Mouse (Mus musculus) neutrophil, adult 65 days (primary cell): Measurements from ENCODE around the gene Ifna7. TPM values are rescaled to one million over a fixed set of nuclear protein-coding genes. Genes with fewer than 3 reads are reported as not detected.

Experiments used
- total RNA-seq: library from RNA; stranded (reverse); gene quantifications from 2 replicates; pipeline ENCODE4 v1.2.4, GENCODE M21; 2023

The Ifna7 gene
- total RNA-seq, result not detected in 2 replicates

DNA sequence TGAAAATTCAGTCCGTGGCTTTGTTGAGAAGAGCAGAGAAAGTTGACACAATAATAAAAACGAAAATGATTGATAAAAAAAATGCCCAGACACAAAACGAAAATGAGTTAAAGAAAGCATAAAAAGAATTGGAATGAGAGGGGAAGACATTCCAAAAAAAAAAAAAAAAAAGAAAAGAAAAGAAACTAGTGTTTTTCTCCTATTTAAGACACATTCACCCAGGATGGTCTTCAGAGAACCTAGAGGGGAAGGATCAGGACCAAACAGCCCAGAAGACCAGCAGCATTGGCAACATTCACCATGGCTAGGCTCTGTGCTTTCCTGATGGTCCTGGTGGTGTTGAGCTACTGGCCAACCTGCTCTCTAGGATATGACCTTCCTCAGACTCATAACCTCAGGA is at the start of gene Ifna7:
Ifna7 (plus strand) TSS at position 301 of the 400 bp plus-strand sequence.

DNA sequence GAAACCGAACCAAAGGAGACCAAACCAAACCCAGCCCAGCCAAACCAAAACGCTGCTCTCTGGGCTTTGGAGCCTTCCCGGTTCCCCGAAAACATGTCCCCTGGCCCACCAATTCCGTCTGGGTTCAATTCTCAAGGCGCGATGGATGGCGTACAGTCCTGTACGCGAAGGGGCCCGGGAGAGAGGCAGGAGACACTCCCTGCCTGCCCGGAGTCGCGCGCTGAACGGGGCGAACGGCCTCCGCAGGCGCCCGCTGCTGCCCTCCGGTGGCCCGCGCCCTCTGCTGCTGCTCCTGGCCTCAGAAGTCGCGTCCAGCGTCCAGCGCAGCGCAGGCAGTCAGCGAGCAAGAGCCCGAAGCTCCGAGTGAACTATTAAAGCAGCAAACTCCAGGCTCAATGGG is 42.5 kb upstream of the Ifna7 start, which contains the start of gene Gm13290:
Gm13290 (plus strand) TSS at position 301 of the 400 bp plus-strand sequence.

DNA sequence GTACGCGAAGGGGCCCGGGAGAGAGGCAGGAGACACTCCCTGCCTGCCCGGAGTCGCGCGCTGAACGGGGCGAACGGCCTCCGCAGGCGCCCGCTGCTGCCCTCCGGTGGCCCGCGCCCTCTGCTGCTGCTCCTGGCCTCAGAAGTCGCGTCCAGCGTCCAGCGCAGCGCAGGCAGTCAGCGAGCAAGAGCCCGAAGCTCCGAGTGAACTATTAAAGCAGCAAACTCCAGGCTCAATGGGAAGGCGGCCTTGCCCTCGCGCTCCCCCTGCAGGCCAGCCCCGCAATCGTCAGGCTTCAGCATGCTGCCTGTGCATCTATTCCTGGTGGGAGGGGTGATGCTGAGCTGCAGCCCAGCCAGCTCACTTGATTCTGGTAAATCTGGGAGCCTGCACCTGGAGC is 39.4 kb upstream of the Ifna7 start, which contains the start of gene Gm13289:
Gm13289 (plus strand) TSS at position 301 of the 400 bp plus-strand sequence.

GRCm38 (mm10) chr4:88779550-88779949 is 36.5 kb upstream of the Ifna7 start, which contains the start of gene Gm13272:
Gene Gm13272, plus strand, starts transcription at chr4:88779850.

GRCm38 (mm10) chr4:88781831-88782230 is 34.2 kb upstream of the Ifna7 start, which contains the start of gene Ifnz:
Gene Ifnz, plus strand, starts transcription at chr4:88782131.

GRCm38 (mm10) chr4:88785409-88785808 is 30.6 kb upstream of the Ifna7 start, which contains the start of gene Gm13276:
Gene Gm13276, plus strand, starts transcription at chr4:88785709.

DNA sequence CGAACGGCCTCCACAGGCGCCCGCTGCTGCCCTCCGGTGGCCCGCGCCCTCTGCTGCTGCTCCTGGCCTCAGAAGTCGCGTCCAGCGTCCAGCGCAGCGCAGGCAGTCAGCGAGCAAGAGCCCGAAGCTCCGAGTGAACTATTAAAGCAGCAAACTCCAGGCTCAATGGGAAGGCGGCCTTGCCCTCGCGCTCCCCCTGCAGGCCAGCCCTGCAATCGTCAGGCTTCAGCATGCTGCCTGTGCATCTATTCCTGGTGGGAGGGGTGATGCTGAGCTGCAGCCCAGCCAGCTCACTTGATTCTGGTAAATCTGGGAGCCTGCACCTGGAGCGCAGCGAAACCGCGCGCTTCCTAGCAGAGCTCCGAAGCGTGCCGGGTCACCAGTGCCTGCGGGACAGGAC is 27.6 kb upstream of the Ifna7 start, which contains the start of gene Gm13277:
Gm13277 (plus strand) TSS at position 231 of the 400 bp plus-strand sequence.

DNA sequence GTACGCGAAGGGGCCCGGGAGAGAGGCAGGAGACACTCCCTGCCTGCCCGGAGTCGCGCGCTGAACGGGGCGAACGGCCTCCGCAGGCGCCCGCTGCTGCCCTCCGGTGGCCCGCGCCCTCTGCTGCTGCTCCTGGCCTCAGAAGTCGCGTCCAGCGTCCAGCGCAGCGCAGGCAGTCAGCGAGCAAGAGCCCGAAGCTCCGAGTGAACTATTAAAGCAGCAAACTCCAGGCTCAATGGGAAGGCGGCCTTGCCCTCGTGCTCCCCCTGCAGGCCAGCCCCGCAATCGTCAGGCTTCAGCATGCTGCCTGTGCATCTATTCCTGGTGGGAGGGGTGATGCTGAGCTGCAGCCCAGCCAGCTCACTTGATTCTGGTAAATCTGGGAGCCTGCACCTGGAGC is 24.8 kb upstream of the Ifna7 start, which contains the start of gene Gm13278:
Gm13278 (plus strand) TSS at position 301 of the 400 bp plus-strand sequence.

GRCm38 (mm10) chr4:88793936-88794675 is 21.9 kb upstream of the Ifna7 start, which contains the start of gene Gm13275:
Gene Gm13275, plus strand, starts transcription at chr4:88794487.

GRCm38 (mm10) chr4:88797097-88797496 is 18.9 kb upstream of the Ifna7 start, which contains the start of gene Gm13279:
Gene Gm13279, plus strand, starts transcription at chr4:88797397.

DNA sequence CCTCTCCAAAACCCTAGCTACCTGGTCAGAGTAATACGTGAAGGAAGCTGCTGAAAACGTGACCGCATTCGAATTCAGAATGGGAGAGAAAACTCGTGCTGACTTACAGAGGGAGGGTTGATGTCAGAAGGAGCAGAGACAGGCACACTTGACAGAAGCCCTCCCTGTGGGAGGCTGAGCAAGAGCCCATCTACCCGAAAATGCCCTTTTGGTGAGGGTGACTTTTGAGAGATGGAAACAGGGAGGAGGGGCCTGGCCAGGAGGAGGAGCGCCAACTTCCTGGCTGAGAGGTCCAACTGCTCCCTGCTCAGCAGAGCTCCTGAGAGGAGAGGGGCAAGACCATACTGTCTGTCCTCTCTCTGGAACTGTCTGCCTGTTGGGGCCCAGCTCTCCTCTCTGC is 16.7 kb upstream of the Ifna7 start, which contains the start of gene Gm13285:
Gm13285 (plus strand) TSS at position 301 of the 400 bp plus-strand sequence.

GRCm38 (mm10) chr4:88802954-88803353 is 13.1 kb upstream of the Ifna7 start, which contains the start of gene Gm13287:
Gene Gm13287, plus strand, starts transcription at chr4:88803254.

GRCm38 (mm10) chr4:88805231-88805630 is 10.8 kb upstream of the Ifna7 start, which contains the start of gene Gm13288:
Gene Gm13288, plus strand, starts transcription at chr4:88805531.

GRCm38 (mm10) chr4:88819659-88820058 is 3.6 kb downstream of the Ifna7 start, which contains the start of gene Ifna11:
Gene Ifna11, plus strand, starts transcription at chr4:88819959.

DNA sequence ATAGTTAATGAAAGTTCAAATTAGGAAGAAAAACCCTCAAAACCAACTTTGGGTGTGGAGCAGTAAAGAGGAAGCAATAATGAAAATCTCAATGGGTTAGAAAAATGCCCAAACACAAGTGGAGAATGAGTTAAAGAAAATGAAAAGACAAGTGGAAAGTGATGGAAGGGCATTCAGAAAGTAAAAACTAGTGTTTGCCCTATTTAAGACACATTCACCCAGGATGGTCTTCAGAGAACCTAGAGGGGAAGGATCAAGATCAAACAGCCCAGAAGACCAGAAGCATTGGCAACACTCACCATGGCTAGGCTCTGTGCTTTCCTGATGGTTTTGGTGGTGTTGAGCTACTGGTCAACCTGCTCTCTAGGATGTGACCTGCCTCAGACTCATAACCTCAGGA is 11.1 kb downstream of the Ifna7 start, which contains the start of gene Ifna6:
Ifna6 (plus strand) TSS at position 301 of the 400 bp plus-strand sequence.

DNA sequence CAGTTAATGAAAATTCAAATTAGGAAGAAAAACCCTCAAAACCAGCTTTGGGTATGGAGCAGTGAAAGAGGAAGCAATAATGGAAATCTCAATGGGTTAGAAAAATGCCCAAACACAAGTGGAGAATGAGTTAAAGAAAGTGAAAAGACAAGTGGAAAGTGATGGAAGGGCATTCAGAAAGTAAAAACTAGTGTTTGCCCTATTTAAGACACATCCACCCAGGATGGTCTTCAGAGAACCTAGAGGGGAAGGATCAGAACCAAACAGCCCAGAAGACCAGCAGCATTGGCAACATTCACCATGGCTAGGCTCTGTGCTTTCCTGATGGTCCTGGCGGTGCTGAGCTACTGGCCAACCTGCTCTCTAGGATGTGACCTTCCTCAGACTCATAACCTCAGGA is 19.2 kb downstream of the Ifna7 start, which contains the start of gene Ifna5:
Ifna5 (plus strand) TSS at position 301 of the 400 bp plus-strand sequence.

DNA sequence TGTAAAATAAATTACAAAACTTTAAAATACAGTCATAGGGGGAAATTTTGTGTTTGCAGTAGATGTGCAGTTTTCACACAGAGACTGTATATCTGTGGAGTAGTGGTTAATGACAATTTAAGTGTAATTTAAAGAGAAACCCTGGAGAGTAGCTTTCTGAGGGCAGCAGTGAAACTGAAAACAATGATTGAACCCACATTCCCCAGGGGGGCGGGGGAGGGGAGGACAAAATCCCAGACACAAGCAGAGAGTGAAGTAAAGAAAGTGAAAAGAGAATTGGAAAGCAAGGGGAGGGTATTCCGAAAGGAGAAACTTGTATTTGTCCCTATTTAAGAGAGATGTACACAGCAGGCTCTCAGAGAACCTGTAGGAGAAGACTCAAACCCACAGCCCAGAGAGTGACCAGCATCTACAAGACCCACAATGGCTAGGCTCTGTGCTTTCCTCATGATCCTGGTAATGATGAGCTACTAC is 25.4 kb downstream of the Ifna7 start, which contains the start of gene Ifna4:
Ifna4 (plus strand) TSS at position 424 of the 474 bp plus-strand sequence.

GRCm38 (mm10) chr4:88849698-88850097 is 33.7 kb downstream of the Ifna7 start, which contains the start of gene Ifna1:
Gene Ifna1, plus strand, starts transcription at chr4:88850087.

Other genes starting within 250 kb of the Ifna7 start
- gene Ifna14, start 244.4 kb upstream of the Ifna7 start, total RNA-seq, result not detected in 2 replicates
- gene Ifna9, start 223.8 kb upstream of the Ifna7 start, total RNA-seq, result not detected in 2 replicates
- gene Ifna12, start 212.9 kb upstream of the Ifna7 start, total RNA-seq, result not detected in 2 replicates
- gene C87499, start 181.8 kb upstream of the Ifna7 start, total RNA-seq, result not detected in 2 replicates
- not detected in 2 replicates for gene Ifna13, start 171.8 kb upstream of the Ifna7 start, total RNA-seq
- gene Ifna16, start 139.3 kb upstream of the Ifna7 start, total RNA-seq, result not detected in 2 replicates
- gene Ifna2, start 132.3 kb upstream of the Ifna7 start, total RNA-seq, result not detected in 2 replicates
- gene Ifnab, start 124.9 kb upstream of the Ifna7 start, total RNA-seq, result not detected in 2 replicates
- 0.63 TPM in 1 of 2 replicates, not detected in the other for gene Gm26566, start 94.4 kb upstream of the Ifna7 start, total RNA-seq
- gene Klhl9, start 93.8 kb upstream of the Ifna7 start, total RNA-seq, result 48.2 and 49.4 TPM in 2 replicates
- not detected in 2 replicates for gene Gm13271, start 61.4 kb upstream of the Ifna7 start, total RNA-seq
- gene Gm13283, start 56.1 kb upstream of the Ifna7 start, total RNA-seq, result not detected in 2 replicates
- gene Gm13290, start 42.4 kb upstream of the Ifna7 start, total RNA-seq, result 0.54 TPM in 1 of 2 replicates, not detected in the other
- gene Gm13289, start 39.3 kb upstream of the Ifna7 start, total RNA-seq, result not detected in 2 replicates
- gene Gm13272, start 36.4 kb upstream of the Ifna7 start, total RNA-seq, result not detected in 2 replicates
- not detected in 2 replicates for gene Ifnz, start 34.1 kb upstream of the Ifna7 start, total RNA-seq
- gene Gm13276, start 30.5 kb upstream of the Ifna7 start, total RNA-seq, result not detected in 2 replicates
- gene Gm13277, start 27.6 kb upstream of the Ifna7 start, total RNA-seq, result not detected in 2 replicates
- gene Gm13278, start 24.7 kb upstream of the Ifna7 start, total RNA-seq, result not detected in 2 replicates
- not detected in 2 replicates for gene Gm13275, start 21.7 kb upstream of the Ifna7 start, total RNA-seq
- not detected in 2 replicates for gene Gm13279, start 18.8 kb upstream of the Ifna7 start, total RNA-seq
- gene Gm13285, start 16.6 kb upstream of the Ifna7 start, total RNA-seq, result 0.45 TPM in 1 of 2 replicates, not detected in the other
- gene Gm13287, start 13.0 kb upstream of the Ifna7 start, total RNA-seq, result not detected in 2 replicates
- not detected in 2 replicates for gene Gm13288, start 10.7 kb upstream of the Ifna7 start, total RNA-seq
- not detected in 2 replicates for gene Ifna11, start 3.7 kb downstream of the Ifna7 start, total RNA-seq
- gene Ifna6, start 11.2 kb downstream of the Ifna7 start, total RNA-seq, result not detected in 2 replicates
- not detected in 2 replicates for gene Ifna5, start 19.3 kb downstream of the Ifna7 start, total RNA-seq
- gene Ifna4, start 25.6 kb downstream of the Ifna7 start, total RNA-seq, result not detected in 2 replicates
- not detected in 2 replicates for gene Ifna1, start 33.9 kb downstream of the Ifna7 start, total RNA-seq
- not detected in 2 replicates for gene Ifne, start 64.0 kb downstream of the Ifna7 start, total RNA-seq